Mouse (Mus musculus) cerebral cortex, adult 2 months (tissue): Measurements from ENCODE around the gene Gm11569.

Experiments
- WGBS: fragments of 180-500 bp; shearing (Covaris S2); methylation state at CpG from one replicate; pipeline ENCODE4 v1.1.7; 2018; 5-methylcytosine and 5-hydroxymethylcytosine counted together

Gm11569 gene

GRCm38 (mm10) chr11:99798832-99799231 is at the start of gene Gm11569:
TSS of gene Gm11569 (minus strand) at chr11:99798932.
- no CpG with 5 or more reads among the region's 1 CpGs for WGBS

DNA sequence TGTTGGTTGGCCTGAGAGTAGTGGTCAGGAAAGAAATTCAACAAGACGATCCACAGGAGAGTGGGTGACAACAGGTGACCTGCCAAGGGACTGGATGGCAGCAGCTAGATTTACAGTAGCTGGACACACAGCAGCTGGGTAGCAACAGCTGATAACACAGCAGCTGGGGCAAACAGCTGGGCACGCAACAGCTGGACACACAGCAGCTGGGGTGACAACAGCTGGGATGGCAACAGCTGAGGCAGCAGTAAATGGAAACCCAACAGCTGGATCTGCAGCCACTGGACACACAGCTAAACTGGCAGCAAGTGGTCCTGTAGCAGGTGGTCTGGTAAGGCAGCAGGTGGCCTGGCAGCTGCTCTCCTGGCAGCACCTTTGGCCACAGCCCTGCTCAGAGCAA is 48.0 kb upstream of the Gm11569 start:
- WGBS: 95% methylated on average over 2 of the region's 2 CpGs

DNA sequence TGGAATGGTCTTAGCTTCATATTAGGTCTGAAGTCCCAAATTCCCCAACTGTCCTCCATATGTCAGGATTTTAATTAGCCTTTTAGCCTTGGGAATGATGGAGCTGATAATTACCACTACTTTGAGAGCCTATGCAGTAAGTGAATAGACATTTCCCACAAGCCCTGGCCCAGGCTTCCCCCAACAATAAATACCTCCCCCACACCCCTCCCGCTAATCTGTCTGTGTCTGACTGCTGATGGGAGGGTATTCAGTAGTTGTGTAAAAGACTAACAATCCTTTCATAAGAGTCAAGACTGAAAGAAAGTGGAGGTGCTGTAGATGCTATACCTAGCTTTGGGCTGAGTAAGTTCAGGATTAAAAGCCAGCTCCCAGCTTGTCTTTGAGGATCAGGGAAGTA is 43.5 kb upstream of the Gm11569 start:
- 71% methylated on average over 1 of the region's 1 CpGs for WGBS

- WGBS: 92% methylated on average over 1 of the region's 1 CpGs
Measured at GRCm38 (mm10) chr11:99837966-99838365, 39.2 kb upstream of the Gm11569 start, which contains the start of gene 2300003K06Rik. TSS of gene 2300003K06Rik (minus strand) at chr11:99838066.

- 81% methylated on average over 2 of the region's 2 CpGs for WGBS
Measured at GRCm38 (mm10) chr11:99815566-99815965, 16.8 kb upstream of the Gm11569 start, which contains the start of gene Gm11564. TSS of gene Gm11564 (minus strand) at chr11:99815666.

GRCm38 (mm10) chr11:99809792-99810191 is 11.1 kb upstream of the Gm11569 start, which contains the start of gene Krtap4-13:
TSS of gene Krtap4-13 (minus strand) at chr11:99809892.

GRCm38 (mm10) chr11:99804346-99804745 is 5.6 kb upstream of the Gm11569 start, which contains the start of gene Gm11554:
TSS of gene Gm11554 (minus strand) at chr11:99804446.
- no CpG with 5 or more reads among the region's 1 CpGs for WGBS

- WGBS: 82% methylated on average over 2 of the region's 2 CpGs
Measured at GRCm38 (mm10) chr11:99793367-99793766, 5.4 kb downstream of the Gm11569 start, which contains the start of gene Gm11596. TSS of gene Gm11596 (minus strand) at chr11:99793467.

DNA sequence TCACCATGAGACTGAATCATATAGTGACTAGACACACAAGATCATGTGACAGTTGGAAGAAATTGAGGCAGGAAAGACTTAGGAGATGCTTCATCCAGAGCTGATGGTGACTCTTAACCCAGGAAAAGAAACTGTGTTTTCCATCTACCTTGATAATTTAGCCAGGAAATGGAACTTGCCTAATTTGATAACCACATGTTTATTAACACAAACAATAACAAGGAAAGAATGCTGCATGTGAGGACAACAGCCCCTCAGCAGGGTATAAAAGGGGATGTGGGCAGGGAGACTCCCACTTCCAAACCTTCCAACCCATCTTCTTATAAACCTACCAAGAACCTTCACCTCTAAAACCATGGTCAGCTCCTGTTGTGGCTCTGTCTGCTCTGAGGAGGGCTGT is 13.8 kb downstream of the Gm11569 start, which contains the start of gene Krtap4-9:
Gene Krtap4-9 (plus strand): TSS at position 301 of the 400 bp plus-strand sequence.

GRCm38 (mm10) chr11:99780604-99781003 is 18.1 kb downstream of the Gm11569 start, which contains the start of gene Krtap4-8:
TSS of gene Krtap4-8 (minus strand) at chr11:99780704.
- 95% methylated on average over 2 of the region's 2 CpGs for WGBS

DNA sequence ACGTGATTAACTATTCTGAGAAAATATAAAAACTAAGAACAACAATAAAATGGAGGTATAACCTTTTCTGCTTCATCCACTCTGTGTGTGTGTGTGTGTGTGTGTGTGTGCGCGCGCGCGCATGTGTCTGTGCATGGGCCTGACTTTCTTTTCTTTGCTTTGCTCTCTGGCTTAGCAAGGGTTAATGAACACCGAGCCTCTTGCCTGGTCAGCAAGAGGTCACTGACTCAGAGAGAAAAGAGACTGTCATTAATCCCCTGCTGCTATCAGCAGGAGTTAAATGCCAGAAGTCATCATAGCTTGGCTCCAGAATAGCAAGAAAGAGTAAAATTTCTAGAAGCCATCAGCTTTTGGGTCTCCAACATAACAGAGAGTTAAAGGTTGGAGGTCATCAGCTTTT is 20.3 kb downstream of the Gm11569 start:
- 68% methylated on average over 7 of the region's 7 CpGs for WGBS

GRCm38 (mm10) chr11:99772813-99773212 is 25.9 kb downstream of the Gm11569 start, which contains the start of gene Gm11595:
TSS of gene Gm11595 (minus strand) at chr11:99772913.

DNA sequence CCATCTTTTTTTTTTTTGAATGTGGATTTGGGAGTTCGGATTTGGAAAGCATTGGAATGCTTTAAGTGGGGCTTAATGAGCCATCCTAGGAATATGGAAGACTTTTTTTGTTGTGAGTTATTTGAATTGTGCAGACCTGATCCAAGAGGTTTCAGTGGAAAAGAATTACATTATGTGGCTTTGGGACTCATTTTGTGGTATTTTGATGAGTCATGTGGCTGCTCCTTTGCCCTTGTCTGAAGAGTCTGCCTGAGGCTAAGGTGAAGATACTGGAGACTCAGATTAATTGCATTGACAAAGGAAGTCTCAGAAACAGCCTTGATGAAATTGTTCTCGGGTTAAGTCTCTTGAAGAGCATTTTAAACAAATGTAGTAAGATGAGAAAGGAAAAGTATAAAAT is 30.3 kb downstream of the Gm11569 start:
- WGBS: 78% methylated on average over 2 of the region's 2 CpGs

DNA sequence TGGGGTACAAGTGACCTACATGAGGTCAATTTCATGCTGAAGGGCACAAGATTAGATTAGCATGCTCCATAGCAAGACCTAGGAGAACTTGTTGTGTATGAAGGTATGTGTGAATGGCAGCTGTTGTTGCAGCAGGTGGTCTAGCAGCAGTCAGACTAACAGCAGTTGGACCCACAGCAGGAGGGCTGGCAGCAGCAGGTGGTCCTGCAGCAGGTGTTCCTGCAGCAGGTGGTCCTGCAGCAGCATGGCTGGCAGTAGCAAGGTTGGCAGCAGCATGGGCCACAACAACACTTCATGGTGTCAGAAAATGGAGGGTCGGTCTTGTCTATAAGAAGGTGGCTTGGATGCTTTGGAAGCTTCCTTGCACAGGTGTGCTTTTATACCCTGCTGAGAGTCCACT is 39.9 kb downstream of the Gm11569 start:
- WGBS: 95% methylated on average over 1 of the region's 1 CpGs
